41 mouse cellular contexts compared by ENCODE assay signal in genomic region chr2:164543745-164544144, GRCm38 (mm10). TPM values are rescaled to one million over a fixed set of nuclear protein-coding genes. Genes with fewer than 3 reads are reported as not detected.
DNase-seq lines count a peak whose midpoint lies in the region; ATAC-seq and TF ChIP-seq lines count a peak whose summit lies in the region.
"Had no signal": no experiment of that assay in that cellular context is flagged by ENCODE, and none has a peak within 500 bp of the region (broad histone marks: within the 10 kb centered on the region; RNA-seq: fewer than 3 reads in every experiment).

No protein-coding gene starts in this region.

- H3K4me1 ChIP-seq in kidney, postnatal 0 days (replicated peaks; ENCODE audit: insufficient read depth, low read length) = peaks cover 9% of the 10 kb centered on the region; the same call in 1 of the 2 replicates
- H3K4me1 ChIP-seq in stomach, embryonic 14.5 days (ENCODE audit: control insufficient read depth, insufficient read depth, low read length) = peaks cover 14% of the 10 kb centered on the region; the same call in 1 of the 2 replicates
- H3K4me1 ChIP-seq: heart, embryonic 13.5 days; hindbrain, embryonic 15.5 days had no signal

- peak; percentile 82 for DNase-seq in kidney, adult 11 months
- DNase-seq in kidney, adult 8-10 months = peak; percentile 45 to 86
- no peak for DNase-seq in kidney, postnatal 0 days (ENCODE audit: low spot score)
- DNase-seq in layer of hippocampus, adult 11-12 months (ENCODE audit: low spot score) = no peak
- DNase-seq in cerebellum, adult 11-12 months = no peak
- no peak for DNase-seq in adrenal gland, postnatal 25 days
- DNase-seq: adrenal gland, adult 2 months; B cell, adult 2 months; cerebellum, adult 9-11 months; gastrocnemius, adult 2 months; heart, adult 2 months; heart, postnatal 10 days; layer of hippocampus, adult 9-11 months; liver; lung, embryonic 14.5 days; lung, postnatal 36 days; right cerebral cortex, postnatal 25 days; thymus, adult 2 months; thymus, postnatal 36 days had no signal

- WGBS in kidney, postnatal 0 days = 58% methylated on average over 2 of the region's 2 CpGs
- WGBS in stomach, embryonic 14.5 days = 74% methylated on average over 2 of the region's 2 CpGs

- no peak overlapping the region for H3K4me3 ChIP-seq in kidney, postnatal 0 days (replicated peaks; ENCODE audit: low read depth, low read length)
- no peak overlapping the region for H3K4me3 ChIP-seq in stomach, embryonic 14.5 days (ENCODE audit: low read depth, low read length)
- H3K4me3 ChIP-seq: embryonic facial prominence, embryonic 15.5 days; gastrocnemius, adult 2 months; heart, adult 2 months; heart, embryonic 13.5 days; hindbrain, embryonic 15.5 days had no signal

- peak overlapping the region; percentile 78 for H3K27ac ChIP-seq in kidney, postnatal 0 days
- H3K27ac ChIP-seq in stomach, embryonic 14.5 days (ENCODE audit: low read length) = 0 out of 2 replicates have a peak overlapping the region, but pooled peaks have one; percentile 6
- H3K27ac ChIP-seq: embryonic facial prominence, embryonic 15.5 days; gastrocnemius, adult 2 months; heart, adult 2 months; heart, embryonic 13.5 days; hindbrain, embryonic 15.5 days; liver, embryonic 14.5 days had no signal

- H3K27me3 ChIP-seq in kidney, postnatal 0 days (ENCODE audit: insufficient read depth, low read length) = no peaks in the 10 kb centered on the region
- H3K27me3 ChIP-seq in stomach, embryonic 14.5 days (ENCODE audit: control insufficient read depth, insufficient read depth, low read length) = no peaks in the 10 kb centered on the region
- H3K27me3 ChIP-seq: hindbrain, embryonic 15.5 days had no signal

- H3K9me3 ChIP-seq in kidney, postnatal 0 days (replicated peaks; ENCODE audit: low read length) = no peaks in the 10 kb centered on the region
- no peaks in the 10 kb centered on the region for H3K9me3 ChIP-seq in stomach, embryonic 14.5 days (ENCODE audit: control insufficient read depth, low read depth, low read length)
- H3K9me3 ChIP-seq: embryonic facial prominence, embryonic 15.5 days; hindbrain, embryonic 15.5 days had no signal

- no peak for TF ChIP-seq CTCF in kidney, postnatal 0 days (IDR thresholded peaks at IDR 0.05; ENCODE audit: low read depth)

- H3K36me3 ChIP-seq in kidney, postnatal 0 days (ENCODE audit: insufficient read depth, low read length) = no peaks in the 10 kb centered on the region
- no peaks in the 10 kb centered on the region for H3K36me3 ChIP-seq in stomach, embryonic 14.5 days (ENCODE audit: control insufficient read depth, insufficient read depth, low read length)
- H3K36me3 ChIP-seq: embryonic facial prominence, embryonic 15.5 days; heart, embryonic 13.5 days; hindbrain, embryonic 15.5 days had no signal

- no peak overlapping the region for H3K4me2 ChIP-seq in kidney, postnatal 0 days (ENCODE audit: low read length)
- H3K4me2 ChIP-seq in stomach, embryonic 14.5 days (replicated peaks; ENCODE audit: low read depth, low read length) = no peak overlapping the region
- H3K4me2 ChIP-seq: embryonic facial prominence, embryonic 15.5 days; heart, embryonic 13.5 days; hindbrain, embryonic 15.5 days; lung, embryonic 14.5 days; midbrain, embryonic 11.5 days had no signal

- peak; percentile 85; the same call in 1 of the 2 replicates for ATAC-seq in kidney, postnatal 0 days (replicated peaks; ENCODE audit: low FRiP score, low read depth)
- no peak for ATAC-seq in stomach, embryonic 14.5 days (ENCODE audit: insufficient number of reproducible peaks, insufficient read depth, low FRiP score, low read depth)
- ATAC-seq: activated CD4-positive, CD25-positive, alpha-beta regulatory T cell, adult 4 months; forebrain, embryonic 14.5 days; inflammation-experienced regulatory T-cells, adult 6 months; midbrain, embryonic 16.5 days had no signal

- H3K9ac ChIP-seq in kidney, postnatal 0 days (ENCODE audit: low read depth, low read length) = no peak overlapping the region
- H3K9ac ChIP-seq in stomach, embryonic 14.5 days (replicated peaks; ENCODE audit: low read depth, low read length) = no peak overlapping the region
- H3K9ac ChIP-seq: embryonic facial prominence, embryonic 15.5 days; heart, embryonic 13.5 days; hindbrain, embryonic 15.5 days; liver, embryonic 14.5 days; lung, embryonic 14.5 days had no signal

RNA-seq across cellular contexts. Expression of gene Wfdc2, which starts 18.5 kb away (rescaled TPM):
- polyA plus RNA-seq in kidney, postnatal 0 days (2015; fragmentation: Nextera tagmentation; extraction: Ambion mirVana) = 715 and 716 TPM in 2 replicates
- polyA plus RNA-seq in stomach, embryonic 14.5 days (2014; fragmentation: Nextera tagmentation; extraction: Ambion mirVana) = 241 and 274 TPM in 2 replicates
- not detected in 2 replicates for total RNA-seq in adrenal gland, postnatal 25 days (2021)
- total RNA-seq: adrenal gland, adult 2 months; common myeloid progenitor, adult 5-6 weeks; gastrocnemius, adult 2 months; megakaryocyte, adult 5-6 weeks; neutrophil, adult 5-6 weeks had no signal
- polyA plus RNA-seq: activated CD4-positive, CD25-positive, alpha-beta regulatory T cell, adult 4 months; inflammation-experienced regulatory T-cells, adult 6 months had no signal

RNA-seq across cellular contexts. Expression of gene Spint3, which starts 29.5 kb away (rescaled TPM):
- not detected in 2 replicates for polyA plus RNA-seq in kidney, postnatal 0 days (2015; fragmentation: Nextera tagmentation; extraction: Ambion mirVana)
- polyA plus RNA-seq in stomach, embryonic 14.5 days (2014; fragmentation: Nextera tagmentation; extraction: Ambion mirVana) = not detected in 2 replicates
- not detected in 2 replicates for total RNA-seq in adrenal gland, postnatal 25 days (2021)
- total RNA-seq: adrenal gland, adult 2 months; adrenal gland, postnatal 4 days; common myeloid progenitor, adult 5-6 weeks; gastrocnemius, adult 2 months; gastrocnemius, postnatal 4 days; heart, adult 2 months; heart, postnatal 10 days; hematopoietic stem cell, adult 5-6 weeks; left cerebral cortex, adult 18-20 months; left cerebral cortex, postnatal 14 days; megakaryocyte, adult 5-6 weeks; neutrophil, adult 5-6 weeks had no signal
- polyA plus RNA-seq: activated CD4-positive, CD25-positive, alpha-beta regulatory T cell, adult 4 months; adrenal gland, adult 2 months; embryonic facial prominence, embryonic 15.5 days; forebrain, embryonic 14.5 days; heart, adult 2 months; heart, embryonic 13.5 days; hindbrain, embryonic 15.5 days; inflammation-experienced regulatory T-cells, adult 6 months; large intestine, adult 2 months; limb, embryonic 11.5 days; liver, embryonic 14.5 days; lung, embryonic 14.5 days; midbrain, embryonic 11.5 days; midbrain, embryonic 16.5 days; neural tube, embryonic 11.5 days; stomach, embryonic 16.5 days; thymus, adult 2 months had no signal

RNA-seq across cellular contexts. Expression of gene Wfdc6a, which starts 41.5 kb away (rescaled TPM):
- not detected in 2 replicates for polyA plus RNA-seq in kidney, postnatal 0 days (2015; fragmentation: Nextera tagmentation; extraction: Ambion mirVana)
- polyA plus RNA-seq in stomach, embryonic 14.5 days (2014; fragmentation: Nextera tagmentation; extraction: Ambion mirVana) = 2.1 and 2.3 TPM in 2 replicates
- total RNA-seq in adrenal gland, postnatal 25 days (2021) = 0.58 TPM in 1 of 2 replicates, not detected in the other
- total RNA-seq: common myeloid progenitor, adult 5-6 weeks; gastrocnemius, adult 2 months; gastrocnemius, postnatal 4 days; heart, postnatal 10 days; hematopoietic stem cell, adult 5-6 weeks; left cerebral cortex, adult 18-20 months; megakaryocyte, adult 5-6 weeks; neutrophil, adult 5-6 weeks had no signal
- polyA plus RNA-seq: activated CD4-positive, CD25-positive, alpha-beta regulatory T cell, adult 4 months; forebrain, embryonic 14.5 days; hindbrain, embryonic 15.5 days; inflammation-experienced regulatory T-cells, adult 6 months; large intestine, adult 2 months; limb, embryonic 11.5 days; midbrain, embryonic 11.5 days; midbrain, embryonic 16.5 days; neural tube, embryonic 11.5 days; thymus, adult 2 months had no signal

RNA-seq across cellular contexts. Expression of gene Pigt, which starts 46.4 kb away (rescaled TPM):
- 76.9 and 86.3 TPM in 2 replicates for polyA plus RNA-seq in kidney, postnatal 0 days (2015; fragmentation: Nextera tagmentation; extraction: Ambion mirVana)
- 83.0 and 86.0 TPM in 2 replicates for polyA plus RNA-seq in stomach, embryonic 14.5 days (2014; fragmentation: Nextera tagmentation; extraction: Ambion mirVana)
- total RNA-seq in adrenal gland, postnatal 25 days (2021) = 98.3 and 99.7 TPM in 2 replicates

RNA-seq across cellular contexts. Expression of gene Eppin, which starts 49.6 kb away (rescaled TPM):
- 0.16 TPM in 1 of 2 replicates, not detected in the other for polyA plus RNA-seq in kidney, postnatal 0 days (2015; fragmentation: Nextera tagmentation; extraction: Ambion mirVana)
- not detected in 2 replicates for polyA plus RNA-seq in stomach, embryonic 14.5 days (2014; fragmentation: Nextera tagmentation; extraction: Ambion mirVana)
- total RNA-seq in adrenal gland, postnatal 25 days (2021) = not detected in 2 replicates
- total RNA-seq: adrenal gland, adult 2 months; adrenal gland, postnatal 4 days; common myeloid progenitor, adult 5-6 weeks; gastrocnemius, adult 2 months; gastrocnemius, postnatal 4 days; heart, adult 2 months; heart, postnatal 10 days; hematopoietic stem cell, adult 5-6 weeks; left cerebral cortex, adult 18-20 months; left cerebral cortex, postnatal 14 days; megakaryocyte, adult 5-6 weeks; neutrophil, adult 5-6 weeks had no signal
- polyA plus RNA-seq: activated CD4-positive, CD25-positive, alpha-beta regulatory T cell, adult 4 months; adrenal gland, adult 2 months; embryonic facial prominence, embryonic 15.5 days; forebrain, embryonic 14.5 days; heart, embryonic 13.5 days; hindbrain, embryonic 15.5 days; inflammation-experienced regulatory T-cells, adult 6 months; large intestine, adult 2 months; limb, embryonic 11.5 days; liver, embryonic 14.5 days; lung, embryonic 14.5 days; midbrain, embryonic 11.5 days; midbrain, embryonic 16.5 days; neural tube, embryonic 11.5 days; stomach, embryonic 16.5 days; thymus, adult 2 months had no signal

Comparison
In these comparisons a context has a peak if more than half of its experiments do, and no peak if none do; other contexts are left out.
1. DNase-seq: peak in kidney, adult 11 months (single experiment) and kidney, adult 8-10 months (2 of 2); none in kidney, postnatal 0 days (single experiment), layer of hippocampus, adult 11-12 months (single experiment), cerebellum, adult 11-12 months (single experiment) and adrenal gland, postnatal 25 days (single experiment).